Mouse (Mus musculus) CH12.LX (cell line): ENCODE data around the gene Icmt. TPM values are rescaled to one million over a fixed set of nuclear protein-coding genes. Genes with fewer than 3 reads are reported as not detected.

Experiments
- DNase-seq: peaks from one replicate; pipeline ENCODE4 v3.0.0-alpha.2; 2013; ENCODE audit errors: extremely low read depth
- H3K27ac ChIP-seq: 2 replicates; pipeline ENCODE4 v1.5.1; 2012; ENCODE audit warnings: low read depth, mild to moderate bottlenecking, control low read depth, moderate library complexity; ENCODE audit not compliant: insufficient read depth
- H3K27me3 ChIP-seq: replicated peaks from 2 replicates; pipeline ENCODE3; 2012; ENCODE audit warnings: inconsistent platforms
- H3K36me3 ChIP-seq, 2 experiments: replicated peaks in 1 of 2; 2 replicates each; pipeline versions ENCODE3 to v1.6.1; 2012; ENCODE audit warnings: inconsistent platforms in 1 of 2, low read length in 1 of 2, mild to moderate bottlenecking in 1 of 2, mixed read lengths in 1 of 2, moderate library complexity in 1 of 2; ENCODE audit not compliant: control insufficient read depth in 1 of 2, insufficient read depth in 1 of 2
- H3K4me1 ChIP-seq, 2 experiments: 2 replicates each; pipeline ENCODE4 v1.6.1; 2012; ENCODE audit warnings: inconsistent platforms in 1 of 2, moderate library complexity in 1 of 2; ENCODE audit not compliant: insufficient read depth in 2 of 2, control insufficient read depth in 1 of 2
- H3K4me2 ChIP-seq: 2 replicates; pipeline ENCODE4 v1.6.1; 2012; ENCODE audit warnings: low read depth, mild to moderate bottlenecking, control low read depth; ENCODE audit not compliant: poor library complexity, insufficient read depth, severe bottlenecking
- H3K4me3 ChIP-seq, 3 experiments: fragments of 150-350 bp in 1 of 3; sonication (generic) in 1 of 3; replicated peaks in 1 of 3; 2 replicates each; pipeline versions ENCODE3 to v1.5.1; 2011 to 2012; ENCODE audit warnings: low read depth in 2 of 3, low read length in 2 of 3, mild to moderate bottlenecking in 2 of 3, moderate library complexity in 2 of 3, control low read depth in 1 of 3, improper control_type of control experiment in 1 of 3, inconsistent platforms in 1 of 3, mixed read lengths in 1 of 3; ENCODE audit not compliant: poor library complexity in 1 of 3
- H3K79me2 ChIP-seq: replicated peaks from 2 replicates; pipeline ENCODE4 v1.6.1; 2012; ENCODE audit warnings: mild to moderate bottlenecking, moderate library complexity; ENCODE audit not compliant: control insufficient read depth, poor library complexity, insufficient read depth, severe bottlenecking; ENCODE audit errors: extremely low read depth
- H3K9ac ChIP-seq: 2 replicates; pipeline ENCODE4 v1.6.1; 2012; ENCODE audit warnings: low read depth, mild to moderate bottlenecking, control low read depth, moderate library complexity; ENCODE audit not compliant: insufficient read depth
- H3K9me3 ChIP-seq: replicated peaks from 2 replicates; pipeline ENCODE3; 2012; ENCODE audit warnings: low read length, inconsistent platforms, mixed read lengths
- BHLHE40 ChIP-seq: IDR thresholded peaks from 2 replicates; pipeline ENCODE4 v1.6.1; 2011; ENCODE audit warnings: mild to moderate bottlenecking, low read depth, low read length, improper control_type of control experiment
- CHD1 ChIP-seq: IDR thresholded peaks from 2 replicates; pipeline ENCODE4 v1.6.1; 2012; ENCODE audit warnings: low read depth, low read length, improper control_type of control experiment, inconsistent platforms
- CTCF ChIP-seq, 2 experiments: IDR thresholded peaks in 1 of 2; conservative IDR thresholded peaks in 1 of 2; 2 replicates each; pipeline ENCODE4 v1.5.1; 2011 to 2012; ENCODE audit warnings: low read depth in 2 of 2, low read length in 2 of 2, improper control_type of control experiment in 1 of 2, inconsistent platforms in 1 of 2, mild to moderate bottlenecking in 1 of 2, moderate library complexity in 1 of 2
- ELF1 ChIP-seq: IDR thresholded peaks from 2 replicates; pipeline ENCODE4 v1.6.1; 2014; ENCODE audit warnings: low read depth, mild to moderate bottlenecking, inconsistent platforms, low read length, improper control_type of control experiment
- ETS1 ChIP-seq: conservative IDR thresholded peaks from 2 replicates; pipeline ENCODE4 v1.6.1; 2012; ENCODE audit warnings: low read depth, mild to moderate bottlenecking, inconsistent platforms, low read length, improper control_type of control experiment, moderate library complexity
- GABPA ChIP-seq: IDR thresholded peaks from 2 replicates; pipeline ENCODE4 v1.6.1; 2012; ENCODE audit warnings: low read depth, low read length, improper control_type of control experiment, inconsistent platforms; ENCODE audit not compliant: insufficient replicate concordance
- HCFC1 ChIP-seq: IDR thresholded peaks from 2 replicates; pipeline ENCODE4 v1.6.1; 2012; ENCODE audit warnings: low read depth, mild to moderate bottlenecking, inconsistent platforms, low read length, improper control_type of control experiment
- IRF4 ChIP-seq: IDR thresholded peaks from 2 replicates; pipeline ENCODE4 v1.6.1; 2014; ENCODE audit warnings: low read depth, mild to moderate bottlenecking, inconsistent platforms, low read length, improper control_type of control experiment
- JUND ChIP-seq: conservative IDR thresholded peaks from 2 replicates; pipeline ENCODE4 v1.6.1; 2011; ENCODE audit warnings: low read depth, low read length, improper control_type of control experiment
- MAX ChIP-seq: IDR thresholded peaks from 2 replicates; pipeline ENCODE4 v1.6.1; 2011; ENCODE audit warnings: low read length, improper control_type of control experiment
- MAZ ChIP-seq: IDR thresholded peaks from 2 replicates; pipeline ENCODE4 v1.6.1; 2012; ENCODE audit warnings: low read depth, mild to moderate bottlenecking, inconsistent platforms, low read length, improper control_type of control experiment, moderate library complexity
- MXI1 ChIP-seq: IDR thresholded peaks from 2 replicates; pipeline ENCODE4 v1.6.1; 2011; ENCODE audit warnings: mild to moderate bottlenecking, low read depth, low read length, improper control_type of control experiment
- MYC ChIP-seq: IDR thresholded peaks from 2 replicates; pipeline ENCODE4 v1.6.1; 2011; ENCODE audit warnings: low read depth, mild to moderate bottlenecking, improper control_type of control experiment, low read length
- NELFE ChIP-seq: IDR thresholded peaks from 2 replicates; pipeline ENCODE4 v1.6.1; 2011; ENCODE audit warnings: low read depth, low read length, improper control_type of control experiment
- PAX5 ChIP-seq: IDR thresholded peaks from 2 replicates; pipeline ENCODE4 v1.6.1; 2012; ENCODE audit warnings: low read length, inconsistent platforms, mixed read lengths
- POLR2A ChIP-seq: IDR thresholded peaks from 2 replicates; pipeline ENCODE4 v1.6.1; 2011; ENCODE audit warnings: low read depth, mild to moderate bottlenecking, improper control_type of control experiment, low read length
- POLR2AphosphoS2 ChIP-seq: IDR thresholded peaks from 2 replicates; pipeline ENCODE4 v1.6.1; 2011; ENCODE audit warnings: low read depth, low read length, improper control_type of control experiment
- RAD21 ChIP-seq: IDR thresholded peaks from 2 replicates; pipeline ENCODE4 v1.6.1; 2011; ENCODE audit warnings: low read depth, mild to moderate bottlenecking, low read length, improper control_type of control experiment, moderate library complexity
- SIN3A ChIP-seq: IDR thresholded peaks from 2 replicates; pipeline ENCODE4 v1.6.1; 2012; ENCODE audit warnings: low read length, improper control_type of control experiment, inconsistent platforms
- SMC3 ChIP-seq: IDR thresholded peaks from 2 replicates; pipeline ENCODE4 v1.6.1; 2011; ENCODE audit warnings: low read depth, low read length, improper control_type of control experiment
- TBP ChIP-seq: conservative IDR thresholded peaks from 2 replicates; pipeline ENCODE4 v1.6.1; 2011; ENCODE audit warnings: low read depth, low read length, improper control_type of control experiment
- TCF12 ChIP-seq: IDR thresholded peaks from 2 replicates; pipeline ENCODE4 v1.6.1; 2014; ENCODE audit warnings: low read depth, mild to moderate bottlenecking, inconsistent platforms, low read length, improper control_type of control experiment
- USF2 ChIP-seq: conservative IDR thresholded peaks from 2 replicates; pipeline ENCODE4 v1.6.1; 2011; ENCODE audit warnings: low read depth, low read length, improper control_type of control experiment
- ZKSCAN1 ChIP-seq: IDR thresholded peaks from 2 replicates; pipeline ENCODE4 v1.6.1; 2012; ENCODE audit warnings: low read depth, inconsistent platforms, low read length, improper control_type of control experiment, borderline replicate concordance
- ZMIZ1 ChIP-seq: IDR thresholded peaks from 2 replicates; pipeline ENCODE4 v1.6.1; 2012; ENCODE audit warnings: low read depth, mild to moderate bottlenecking, inconsistent platforms, low read length, improper control_type of control experiment
- dilution Hi-C: fragments of 300-500 bp; cut with MboI; formaldehyde crosslinking; loops from 2 replicates; pipeline ENCODE4 v1.14.3; 2020; ENCODE audit warnings: low sequenced_read_pairs; ENCODE audit not compliant: extremely low pct_unique_long_range_greater_than_20kb, extremely low pct_ligation_motif_present
- in situ Hi-C: fragments of 300-500 bp; cut with MboI; formaldehyde crosslinking; loops from 3 replicates; pipeline ENCODE4 v1.14.3; 2019; ENCODE audit warnings: low sequenced_read_pairs, low pct_ligation_motif_present, low pct_unique_long_range_greater_than_20kb, mixed read lengths
- polyA plus RNA-seq: library from polyadenylated mRNA; unstranded; fragments of >175 nt; gene quantifications from 2 replicates; pipeline ENCODE4 v1.2.1, GENCODE M21; 2012; ENCODE audit warnings: low read depth; ENCODE audit not compliant: insufficient read length
- total RNA-seq, 2 experiments: library from RNA; depleted of rRNA; stranded (reverse); fragments of 300-350 nt in 1 of 2; fragments of >200 nt in 1 of 2; gene quantifications; 2 replicates each; pipeline ENCODE4 v1.2.3; 2012 to 2014

Icmt gene
- total and polyA plus RNA-seq, 3 experiments: 18.5 to 29.8 (median 21.5) TPM

DNA sequence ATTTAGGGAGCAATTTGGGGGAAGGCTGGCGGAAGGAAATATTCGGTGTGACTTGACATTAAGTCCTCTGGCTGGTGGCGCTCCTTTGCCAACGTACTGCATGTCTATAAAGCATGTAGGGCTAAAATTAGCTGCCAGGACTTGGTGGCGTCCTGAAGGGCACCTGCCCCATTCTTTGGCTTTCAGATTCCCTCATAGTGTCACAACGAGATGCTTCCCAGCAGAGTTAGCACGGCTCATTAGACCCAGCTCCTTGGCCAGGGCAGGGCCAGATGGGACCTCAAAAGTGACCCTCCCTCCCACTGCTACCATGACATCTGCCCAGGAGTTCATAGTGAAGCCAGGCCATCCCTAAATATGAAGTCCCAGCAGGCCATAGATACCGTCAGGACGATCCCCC is 26.4 kb upstream of the Icmt start:
- no peak overlapping the region for H3K4me3 ChIP-seq
- no peaks in the 10 kb centered on the region for H3K27me3 ChIP-seq
- no peak overlapping the region for H3K4me2 ChIP-seq
- H3K9me3 ChIP-seq: no peaks in the 10 kb centered on the region
- no peak for TF ChIP-seq HCFC1
- peaks cover 0 to 25% of the 10 kb centered on the region in 2 experiments for H3K36me3 ChIP-seq
- H3K79me2 ChIP-seq: no peaks in the 10 kb centered on the region
- dilution Hi-C loops: no loop called here
- H3K9ac ChIP-seq: no peak overlapping the region
- in situ Hi-C loops: no loop called here
- H3K4me1 ChIP-seq: peaks cover 45 to 70% of the 10 kb centered on the region in 2 experiments
- H3K27ac ChIP-seq: peak overlapping the region; percentile 15; the same call in 1 of the 2 replicates
- no peak for DNase-seq

DNA sequence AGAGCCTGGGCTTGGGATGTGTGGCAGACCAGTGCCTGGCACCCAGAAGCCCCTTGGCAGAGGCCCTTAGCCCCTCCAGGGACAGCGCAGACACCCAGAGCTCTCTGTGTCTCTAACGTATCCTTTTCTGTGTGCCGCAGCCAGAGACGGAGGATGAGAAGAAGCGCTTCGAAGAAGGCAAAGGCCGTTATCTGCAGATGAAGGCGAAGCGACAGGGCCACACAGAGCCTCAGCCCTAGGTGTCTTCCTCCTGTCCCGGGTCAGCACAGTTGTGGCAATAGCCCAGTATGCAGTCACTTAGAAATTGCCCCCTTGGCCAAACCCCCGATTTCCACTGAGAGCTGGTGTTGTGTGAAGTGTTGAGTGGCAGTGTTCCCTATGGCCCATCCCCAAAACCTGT is 25.7 kb upstream of the Icmt start:
- in situ Hi-C loops: no loop called here
- DNase-seq: no peak
- Histone ChIP-seq H3K36me3 (peaks cover 0 to 21% of the 10 kb centered on the region in 2 experiments), H3K27me3 (no peaks in the 10 kb centered on the region), H3K4me1 (peaks cover 45 to 63% of the 10 kb centered on the region in 2 experiments), H3K79me2 (no peaks in the 10 kb centered on the region), H3K4me3 (no peak overlapping the region), H3K9ac (no peak overlapping the region), H3K9me3 (no peaks in the 10 kb centered on the region), H3K27ac (no peak overlapping the region), H3K4me2 (no peak overlapping the region)
- dilution Hi-C loops: no loop called here
- TF ChIP-seq MXI1 (no peak), POLR2A (no peak), HCFC1 (no peak), TBP (no peak), MAX (no peak), NELFE (no peak), MAZ (no peak), PAX5 (no peak), ETS1 (no peak), GABPA (no peak), SIN3A (no peak), ELF1 (no peak), ZMIZ1 (no peak), JUND (no peak)

DNA sequence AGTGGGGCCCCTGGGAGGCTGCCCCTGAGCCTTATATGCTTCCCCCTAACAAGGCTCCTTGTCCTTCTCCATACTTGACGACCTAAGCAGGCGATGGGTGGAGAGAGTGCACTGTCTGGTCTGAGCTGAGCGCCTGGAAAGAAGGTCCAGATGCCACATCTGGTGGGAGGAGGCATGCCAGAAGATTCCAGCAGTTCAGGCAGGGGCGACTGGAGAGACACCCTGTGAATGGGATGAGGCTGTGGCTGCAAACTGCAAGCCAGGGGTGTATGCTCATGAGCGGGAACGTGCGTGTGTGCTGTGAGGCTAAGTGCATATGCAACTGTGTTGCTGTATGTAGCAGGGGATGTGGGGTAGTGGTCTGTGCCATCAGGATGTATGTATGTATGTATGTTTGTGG is 25.0 kb upstream of the Icmt start:
- DNase-seq: no peak
- H3K79me2 ChIP-seq: no peaks in the 10 kb centered on the region
- no peak for TF ChIP-seq ZKSCAN1
- no peak for TF ChIP-seq SMC3
- no peak for TF ChIP-seq POLR2A
- no peak for TF ChIP-seq CHD1
- TF ChIP-seq SIN3A: no peak
- no peak for TF ChIP-seq ELF1
- no peak for TF ChIP-seq MAZ
- no peak for TF ChIP-seq RAD21
- no peak for TF ChIP-seq TCF12
- no peak for TF ChIP-seq POLR2AphosphoS2
- no peak for TF ChIP-seq BHLHE40
- no peak for TF ChIP-seq MXI1
- TF ChIP-seq MAX: no peak
- no peak for TF ChIP-seq MYC
- no peak for TF ChIP-seq CTCF (conservative IDR thresholded peaks at IDR 0.05 in 1 of 2, IDR thresholded peaks at IDR 0.05 in 1 of 2; ENCODE audit: low read depth in 2 of 2, low read length in 2 of 2)
- TF ChIP-seq IRF4: no peak
- TF ChIP-seq USF2: no peak
- TF ChIP-seq, all 38 proteins: peak for 0
- Histone ChIP-seq H3K4me3 (peak overlapping the region in 1 of 3 experiments; percentile 46), H3K27ac (no peak overlapping the region), H3K9me3 (no peaks in the 10 kb centered on the region), H3K4me1 (peaks cover 45 to 63% of the 10 kb centered on the region in 2 experiments), H3K9ac (no peak overlapping the region), H3K4me2 (no peak overlapping the region), H3K36me3 (peaks cover 0 to 21% of the 10 kb centered on the region in 2 experiments), H3K27me3 (no peaks in the 10 kb centered on the region)
- dilution Hi-C loops: no loop called here
- in situ Hi-C loops: no loop called here
